Mouse (Mus musculus): ENCODE results near the gene Vcam1. TPM values are rescaled to one million over a fixed set of nuclear protein-coding genes. Genes with fewer than 3 reads are reported as not detected.

Vcam1 gene
- total RNA-seq, 1 experiment = 0.27 TPM

- TF ChIP-seq CHD2 (IDR thresholded peaks at IDR 0.05; ENCODE audit: low read depth, low read length) (no peak), ZC3H11A (IDR thresholded peaks at IDR 0.05; ENCODE audit: borderline replicate concordance, low read depth, low read length) (no peak), ZNF384 (IDR thresholded peaks at IDR 0.05; ENCODE audit: low read depth, low read length) (no peak), MAFK (IDR thresholded peaks at IDR 0.05; ENCODE audit: insufficient read depth, low read depth, low read length) (no peak), HCFC1 (IDR thresholded peaks at IDR 0.05; ENCODE audit: borderline replicate concordance, insufficient read depth, low read length) (no peak)
- H3K4me3 ChIP-seq (ENCODE audit: insufficient read depth in 1 of 2, low read depth in 1 of 2, low read length in 2 of 2, poor library complexity in 1 of 2, severe bottlenecking in 1 of 2) = no peak overlapping the region
- no peak overlapping the region for H3K27ac ChIP-seq (ENCODE audit: insufficient read depth, low read depth, low read length, poor library complexity, severe bottlenecking)
- no peak overlapping the region for H3K9ac ChIP-seq (ENCODE audit: insufficient read depth, low read depth, low read length, poor library complexity, severe bottlenecking)
- in situ Hi-C loops (cut with MboI; ENCODE audit: low sequenced_read_pairs in 2 of 2, unreplicated experiment in 2 of 2) = no loop called here
- no peaks in the 10 kb centered on the region for H3K4me1 ChIP-seq (ENCODE audit: control insufficient read depth in 2 of 2, insufficient read depth in 2 of 2, low read length in 2 of 2, poor library complexity in 1 of 2)
- H3K36me3 ChIP-seq (ENCODE audit: control insufficient read depth, insufficient read depth, low read length, poor library complexity, severe bottlenecking) = no peaks in the 10 kb centered on the region
- DNase-seq (ENCODE audit: low read depth, low spot score) = no peak
- no peaks in the 10 kb centered on the region for H3K9me3 ChIP-seq (ENCODE audit: control insufficient read depth, insufficient read depth, low read depth, low read length)
These were observed 15.0 kb downstream of the Vcam1 start for GRCm38 (mm10) chr3:116114249-116115188.

- DNase-seq (ENCODE audit: low read depth, low spot score) = no peak
- in situ Hi-C loops (cut with MboI; ENCODE audit: low sequenced_read_pairs in 2 of 2, unreplicated experiment in 2 of 2) = no loop called here
- Histone ChIP-seq H3K4me3 (ENCODE audit: insufficient read depth in 1 of 2, low read depth in 1 of 2, low read length in 2 of 2, poor library complexity in 1 of 2, severe bottlenecking in 1 of 2) (no peak overlapping the region), H3K9me3 (ENCODE audit: control insufficient read depth, insufficient read depth, low read depth, low read length) (no peaks in the 10 kb centered on the region), H3K4me1 (ENCODE audit: control insufficient read depth in 2 of 2, insufficient read depth in 2 of 2, low read length in 2 of 2, poor library complexity in 1 of 2) (no peaks in the 10 kb centered on the region), H3K36me3 (ENCODE audit: control insufficient read depth, insufficient read depth, low read length, poor library complexity, severe bottlenecking) (no peaks in the 10 kb centered on the region), H3K9ac (ENCODE audit: insufficient read depth, low read depth, low read length, poor library complexity, severe bottlenecking) (no peak overlapping the region), H3K27ac (ENCODE audit: insufficient read depth, low read depth, low read length, poor library complexity, severe bottlenecking) (no peak overlapping the region)
- TF ChIP-seq CHD2 (IDR thresholded peaks at IDR 0.05; ENCODE audit: low read depth, low read length) = no peak
- no peak for TF ChIP-seq ZC3H11A (IDR thresholded peaks at IDR 0.05; ENCODE audit: borderline replicate concordance, low read depth, low read length)
- TF ChIP-seq HCFC1 (IDR thresholded peaks at IDR 0.05; ENCODE audit: borderline replicate concordance, insufficient read depth, low read length) = no peak
- TF ChIP-seq MAFK (IDR thresholded peaks at IDR 0.05; ENCODE audit: insufficient read depth, low read depth, low read length) = no peak
- no peak for TF ChIP-seq ZNF384 (IDR thresholded peaks at IDR 0.05; ENCODE audit: low read depth, low read length)
These were observed 15.8 kb downstream of the Vcam1 start for GRCm38 (mm10) chr3:116113443-116114241.

- Histone ChIP-seq H3K9ac (ENCODE audit: insufficient read depth, low read depth, low read length, poor library complexity, severe bottlenecking) (no peak overlapping the region), H3K9me3 (ENCODE audit: control insufficient read depth, insufficient read depth, low read depth, low read length) (no peaks in the 10 kb centered on the region), H3K4me1 (ENCODE audit: control insufficient read depth in 2 of 2, insufficient read depth in 2 of 2, low read length in 2 of 2, poor library complexity in 1 of 2) (no peaks in the 10 kb centered on the region), H3K27ac (ENCODE audit: insufficient read depth, low read depth, low read length, poor library complexity, severe bottlenecking) (no peak overlapping the region), H3K4me3 (ENCODE audit: insufficient read depth in 1 of 2, low read depth in 1 of 2, low read length in 2 of 2, poor library complexity in 1 of 2, severe bottlenecking in 1 of 2) (no peak overlapping the region), H3K36me3 (ENCODE audit: control insufficient read depth, insufficient read depth, low read length, poor library complexity, severe bottlenecking) (no peaks in the 10 kb centered on the region)
- in situ Hi-C loops (cut with MboI; ENCODE audit: low sequenced_read_pairs in 2 of 2, unreplicated experiment in 2 of 2) = no loop called here
- DNase-seq (ENCODE audit: low read depth, low spot score) = no peak
- no peak for TF ChIP-seq ZC3H11A (IDR thresholded peaks at IDR 0.05; ENCODE audit: borderline replicate concordance, low read depth, low read length)
- no peak for TF ChIP-seq MAFK (IDR thresholded peaks at IDR 0.05; ENCODE audit: insufficient read depth, low read depth, low read length)
- TF ChIP-seq ZNF384 (IDR thresholded peaks at IDR 0.05; ENCODE audit: low read depth, low read length) = no peak
- TF ChIP-seq HCFC1 (IDR thresholded peaks at IDR 0.05; ENCODE audit: borderline replicate concordance, insufficient read depth, low read length) = no peak
- no peak for TF ChIP-seq CHD2 (IDR thresholded peaks at IDR 0.05; ENCODE audit: low read depth, low read length)
These were observed 16.6 kb downstream of the Vcam1 start for GRCm38 (mm10) chr3:116112816-116113405.

- in situ Hi-C loops (cut with MboI; ENCODE audit: low sequenced_read_pairs in 2 of 2, unreplicated experiment in 2 of 2) = no loop called here
- Histone ChIP-seq H3K4me3 (ENCODE audit: insufficient read depth in 1 of 2, low read depth in 1 of 2, low read length in 2 of 2, poor library complexity in 1 of 2, severe bottlenecking in 1 of 2) (no peak overlapping the region), H3K9ac (ENCODE audit: insufficient read depth, low read depth, low read length, poor library complexity, severe bottlenecking) (no peak overlapping the region), H3K9me3 (ENCODE audit: control insufficient read depth, insufficient read depth, low read depth, low read length) (no peaks in the 10 kb centered on the region), H3K36me3 (ENCODE audit: control insufficient read depth, insufficient read depth, low read length, poor library complexity, severe bottlenecking) (no peaks in the 10 kb centered on the region), H3K4me1 (ENCODE audit: control insufficient read depth in 2 of 2, insufficient read depth in 2 of 2, low read length in 2 of 2, poor library complexity in 1 of 2) (no peaks in the 10 kb centered on the region), H3K27ac (ENCODE audit: insufficient read depth, low read depth, low read length, poor library complexity, severe bottlenecking) (no peak overlapping the region)
- TF ChIP-seq HCFC1 (IDR thresholded peaks at IDR 0.05; ENCODE audit: borderline replicate concordance, insufficient read depth, low read length) = no peak
- no peak for TF ChIP-seq ZNF384 (IDR thresholded peaks at IDR 0.05; ENCODE audit: low read depth, low read length)
- TF ChIP-seq CHD2 (IDR thresholded peaks at IDR 0.05; ENCODE audit: low read depth, low read length) = no peak
- no peak for TF ChIP-seq ZC3H11A (IDR thresholded peaks at IDR 0.05; ENCODE audit: borderline replicate concordance, low read depth, low read length)
- no peak for TF ChIP-seq MAFK (IDR thresholded peaks at IDR 0.05; ENCODE audit: insufficient read depth, low read depth, low read length)
- no peak for DNase-seq (ENCODE audit: low read depth, low spot score)
These were observed 23.8 kb downstream of the Vcam1 start for GRCm38 (mm10) chr3:116105713-116106112.
